Mouse (Mus musculus): ENCODE data around the gene Dirc2. TPM values are rescaled to one million over a fixed set of nuclear protein-coding genes. Genes with fewer than 3 reads are reported as not detected.

The Dirc2 gene
- 16.0 and 16.5 TPM in 2 replicates for polyA plus RNA-seq (2014; fragmentation: Nextera tagmentation; extraction: Ambion mirVana)

GRCm38 (mm10) chr16:35768785-35769642 is at the start of gene Dirc2:
TSS of gene Dirc2 (minus strand) at chr16:35769356.
- Histone ChIP-seq H3K36me3 (ENCODE audit: insufficient read depth) (no peaks in the 10 kb centered on the region), H3K9me3 (ENCODE audit: low read depth, low read length) (no peaks in the 10 kb centered on the region), H3K9ac (peak within 1 kb of the TSS; percentile 85), H3K27ac (ENCODE audit: low read depth) (peak within 1 kb of the TSS; percentile 58; the same call in 1 of the 2 replicates), H3K27me3 (ENCODE audit: insufficient read depth, low read length) (no peaks in the 10 kb centered on the region), H3K4me1 (ENCODE audit: insufficient read depth) (0 out of 2 replicates have a peak, but pooled peaks cover 5% of the 10 kb centered on the region), H3K4me2 (peak within 1 kb of the TSS; percentile 85), H3K4me3 (ENCODE audit: low read depth, low read length) (peak within 1 kb of the TSS; percentile 78)
- WGBS = 0% methylated on average over 58 of the region's 78 CpGs
- ATAC-seq (ENCODE audit: insufficient read depth) = peak; percentile 89
- no peak for TF ChIP-seq CTCF (IDR thresholded peaks at IDR 0.05; ENCODE audit: low read depth)
- DNase-seq = peak; percentile 83

GRCm38 (mm10) chr16:35817255-35818089 is 48.3 kb upstream of the Dirc2 start:
- no peaks in the 10 kb centered on the region for H3K27me3 ChIP-seq (ENCODE audit: insufficient read depth, low read length)
- no peaks in the 10 kb centered on the region for H3K4me1 ChIP-seq (ENCODE audit: insufficient read depth)
- H3K4me2 ChIP-seq = no peak overlapping the region
- H3K9me3 ChIP-seq (ENCODE audit: low read depth, low read length) = no peaks in the 10 kb centered on the region
- DNase-seq (peak; percentile 85), ATAC-seq (ENCODE audit: insufficient read depth) (peak; percentile 86)
- H3K36me3 ChIP-seq (ENCODE audit: insufficient read depth) = peaks cover 9% of the 10 kb centered on the region; the same call in 1 of the 2 replicates
- 33% methylated on average over 13 of the region's 13 CpGs for WGBS
- no peak overlapping the region for H3K27ac ChIP-seq (ENCODE audit: low read depth)
- peak; percentile 99 for TF ChIP-seq CTCF (IDR thresholded peaks at IDR 0.05; ENCODE audit: low read depth)
- no peak overlapping the region for H3K4me3 ChIP-seq (ENCODE audit: low read depth, low read length)
- H3K9ac ChIP-seq = no peak overlapping the region

GRCm38 (mm10) chr16:35813119-35813518 is 44.0 kb upstream of the Dirc2 start:
- no peaks in the 10 kb centered on the region for H3K27me3 ChIP-seq (ENCODE audit: insufficient read depth, low read length)
- no peaks in the 10 kb centered on the region for H3K4me1 ChIP-seq (ENCODE audit: insufficient read depth)
- ATAC-seq (ENCODE audit: insufficient read depth) = no peak
- H3K4me3 ChIP-seq (ENCODE audit: low read depth, low read length) = no peak overlapping the region
- DNase-seq = no peak
- 55% methylated on average over 3 of the region's 3 CpGs for WGBS
- H3K27ac ChIP-seq (ENCODE audit: low read depth) = no peak overlapping the region
- no peak overlapping the region for H3K9ac ChIP-seq
- no peak for TF ChIP-seq CTCF (IDR thresholded peaks at IDR 0.05; ENCODE audit: low read depth)
- no peaks in the 10 kb centered on the region for H3K9me3 ChIP-seq (ENCODE audit: low read depth, low read length)
- no peak overlapping the region for H3K4me2 ChIP-seq
- peaks cover 2% of the 10 kb centered on the region; the same call in 1 of the 2 replicates for H3K36me3 ChIP-seq (ENCODE audit: insufficient read depth)

DNA sequence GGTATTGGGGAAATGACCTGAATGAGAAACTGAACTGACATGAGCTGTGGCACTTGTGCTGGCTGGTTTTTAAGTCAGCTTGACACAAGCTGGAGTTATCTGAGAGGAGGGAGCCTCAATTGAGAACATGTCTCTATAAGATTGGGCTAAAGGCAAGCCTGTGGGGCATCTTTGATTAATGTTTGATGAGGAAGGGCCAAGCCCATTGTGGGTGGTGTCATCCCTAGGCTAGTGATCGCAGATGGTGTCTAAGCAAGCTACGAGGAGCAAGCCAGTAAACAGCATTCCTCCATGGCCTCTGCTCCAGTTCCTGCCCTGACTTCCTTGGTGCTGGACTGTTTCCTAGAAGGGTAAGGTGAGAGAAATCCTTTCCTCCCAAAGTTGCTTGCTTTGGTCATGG is 39.7 kb upstream of the Dirc2 start:
- WGBS = 92% methylated on average over 2 of the region's 2 CpGs
- ATAC-seq (ENCODE audit: insufficient read depth) = no peak

GRCm38 (mm10) chr16:35807663-35807992 is 38.5 kb upstream of the Dirc2 start:
- no peak overlapping the region; the same call in 1 of the 2 replicates for H3K27ac ChIP-seq (ENCODE audit: low read depth)
- H3K9ac ChIP-seq = no peak overlapping the region
- no peaks in the 10 kb centered on the region for H3K4me1 ChIP-seq (ENCODE audit: insufficient read depth)
- no peaks in the 10 kb centered on the region for H3K27me3 ChIP-seq (ENCODE audit: insufficient read depth, low read length)
- no peak overlapping the region for H3K4me3 ChIP-seq (ENCODE audit: low read depth, low read length)
- H3K9me3 ChIP-seq (ENCODE audit: low read depth, low read length) = no peaks in the 10 kb centered on the region
- DNase-seq = no peak
- no peak for TF ChIP-seq CTCF (IDR thresholded peaks at IDR 0.05; ENCODE audit: low read depth)
- no peak overlapping the region for H3K4me2 ChIP-seq
- no peaks in the 10 kb centered on the region for H3K36me3 ChIP-seq (ENCODE audit: insufficient read depth)
- no peak for ATAC-seq (ENCODE audit: insufficient read depth)
- 89% methylated on average over 4 of the region's 4 CpGs for WGBS

More for the DNA sequence above, 39.7 kb upstream of the Dirc2 start:
- H3K27ac ChIP-seq (ENCODE audit: low read depth) = no peak overlapping the region
- no peak overlapping the region for H3K4me2 ChIP-seq
- DNase-seq = no peak
- TF ChIP-seq CTCF (IDR thresholded peaks at IDR 0.05; ENCODE audit: low read depth) = no peak
- no peaks in the 10 kb centered on the region for H3K4me1 ChIP-seq (ENCODE audit: insufficient read depth)
- H3K9ac ChIP-seq = no peak overlapping the region
- 0 out of 2 replicates have a peak, but pooled peaks cover under 1% of the 10 kb centered on the region for H3K36me3 ChIP-seq (ENCODE audit: insufficient read depth)
- no peaks in the 10 kb centered on the region for H3K27me3 ChIP-seq (ENCODE audit: insufficient read depth, low read length)
- H3K4me3 ChIP-seq (ENCODE audit: low read depth, low read length) = no peak overlapping the region
- H3K9me3 ChIP-seq (ENCODE audit: low read depth, low read length) = no peaks in the 10 kb centered on the region

- peak overlapping the region; percentile 30; the same call in 1 of the 2 replicates for H3K27ac ChIP-seq (ENCODE audit: low read depth)
- H3K36me3 ChIP-seq (ENCODE audit: insufficient read depth) = no peaks in the 10 kb centered on the region
- WGBS = 76% methylated on average over 6 of the region's 6 CpGs
- DNase-seq = no peak
- H3K4me2 ChIP-seq = no peak overlapping the region
- TF ChIP-seq CTCF (IDR thresholded peaks at IDR 0.05; ENCODE audit: low read depth) = no peak
- H3K27me3 ChIP-seq (ENCODE audit: insufficient read depth, low read length) = no peaks in the 10 kb centered on the region
- H3K4me1 ChIP-seq (ENCODE audit: insufficient read depth) = no peaks in the 10 kb centered on the region
- ATAC-seq (ENCODE audit: insufficient read depth) = no peak
- no peak overlapping the region for H3K4me3 ChIP-seq (ENCODE audit: low read depth, low read length)
- H3K9me3 ChIP-seq (ENCODE audit: low read depth, low read length) = no peaks in the 10 kb centered on the region
- no peak overlapping the region for H3K9ac ChIP-seq
Observed at GRCm38 (mm10) chr16:35806973-35807662, 38.0 kb upstream of the Dirc2 start.

Measured in lung, embryonic 14.5 days (tissue).